Mouse (Mus musculus): ENCODE data around the gene Kif17.

GRCm38 (mm10) chr4:138313795-138314194 lies 63.6 kb downstream of the Kif17 start:
- TF ChIP-seq POLR2A (IDR thresholded peaks at IDR 0.05; ENCODE audit: borderline replicate concordance, extremely low read depth, low read depth, low read length) (0 out of 2 replicates have a peak, but pooled peaks have one; percentile 5), CTCF (IDR thresholded peaks at IDR 0.05; ENCODE audit: insufficient read depth, low read length) (no peak)
